Mouse (Mus musculus) heart, embryonic 13.5 days (tissue): ENCODE data around the gene Xrra1. TPM values are rescaled to one million over a fixed set of nuclear protein-coding genes. Genes with fewer than 3 reads are reported as not detected.

ENCODE experiments used
- ATAC-seq: fragments of 200-750 bp; cut with Nextera tagmentation; 2 replicates; pipeline ENCODE4 v1.8.0; 2017; ENCODE audit warnings: moderate TSS enrichment; ENCODE audit not compliant: insufficient number of reproducible peaks, low FRiP score, low TSS enrichment; ENCODE audit errors: extremely low read depth
- H3K27ac ChIP-seq: fragments of 300-500 bp; sonication (generic); replicated peaks from 2 replicates; pipeline ENCODE4 v1.5.1; 2015; ENCODE audit warnings: moderate library complexity, mild to moderate bottlenecking, inconsistent platforms
- H3K27me3 ChIP-seq: fragments of 300-500 bp; sonication (generic); replicated peaks from 2 replicates; pipeline ENCODE4 v1.6.1; 2015; ENCODE audit warnings: mild to moderate bottlenecking, inconsistent platforms
- H3K36me3 ChIP-seq: fragments of 300-500 bp; sonication (generic); 2 replicates; pipeline ENCODE4 v1.6.1; 2015; ENCODE audit warnings: mild to moderate bottlenecking, inconsistent platforms
- H3K4me1 ChIP-seq: fragments of 300-500 bp; sonication (generic); 2 replicates; pipeline ENCODE4 v1.6.1; 2015; ENCODE audit warnings: inconsistent platforms
- H3K4me2 ChIP-seq: fragments of 300-500 bp; sonication (generic); 2 replicates; pipeline ENCODE4 v1.6.1; 2015; ENCODE audit warnings: inconsistent platforms, mild to moderate bottlenecking, moderate library complexity
- H3K4me3 ChIP-seq: fragments of 300-500 bp; sonication (generic); 2 replicates; pipeline ENCODE4 v1.5.1; 2015; ENCODE audit warnings: moderate library complexity, mild to moderate bottlenecking, inconsistent platforms
- H3K9ac ChIP-seq: fragments of 300-500 bp; sonication (generic); 2 replicates; pipeline ENCODE4 v1.6.1; 2015; ENCODE audit warnings: inconsistent platforms, mild to moderate bottlenecking, moderate library complexity
- H3K9me3 ChIP-seq: fragments of 300-500 bp; sonication (generic); 2 replicates; pipeline ENCODE4 v1.6.1; 2016; ENCODE audit warnings: inconsistent platforms
- WGBS: fragments of 180-500 bp; shearing (Covaris S2); methylation state at CpG from one replicate; pipeline ENCODE4 v1.1.7; 2015; ENCODE audit warnings: mixed read lengths; 5-methylcytosine and 5-hydroxymethylcytosine counted together
- polyA plus RNA-seq: library from polyadenylated mRNA; unstranded; fragments of >200 nt; fragmentation: Nextera tagmentation; extraction: Ambion mirVana; gene quantifications from 2 replicates; pipeline ENCODE4 v1.2.1, GENCODE M21; 2015

Xrra1 gene
- polyA plus RNA-seq, 1 experiment from 2014 or later, result 0.15 TPM

- Histone ChIP-seq H3K27me3 (0 out of 2 replicates have a peak, but pooled peaks cover 15% of the 10 kb centered on the region), H3K4me2 (no peak overlapping the region), H3K27ac (no peak overlapping the region), H3K36me3 (no peaks in the 10 kb centered on the region), H3K4me1 (peaks cover 20% of the 10 kb centered on the region), H3K9me3 (no peaks in the 10 kb centered on the region), H3K9ac (0 out of 2 replicates have a peak overlapping the region, but pooled peaks have one; percentile 9), H3K4me3 (no peak overlapping the region)
- no peak for ATAC-seq
- WGBS, result 0% methylated on average over 3 of the region's 3 CpGs
Observed at GRCm38 (mm10) chr7:99876345-99876744, 17.4 kb downstream of the Xrra1 start.

GRCm38 (mm10) chr7:99878254-99878653 is 19.3 kb downstream of the Xrra1 start:
- 57% methylated on average over 2 of the region's 2 CpGs for WGBS

GRCm38 (mm10) chr7:99887230-99887735 is 28.4 kb downstream of the Xrra1 start:
- ATAC-seq, result no peak
- Histone ChIP-seq H3K27ac (no peak overlapping the region), H3K4me1 (peaks cover 10% of the 10 kb centered on the region), H3K9ac (no peak overlapping the region), H3K9me3 (no peaks in the 10 kb centered on the region), H3K36me3 (no peaks in the 10 kb centered on the region), H3K4me2 (no peak overlapping the region), H3K4me3 (no peak overlapping the region), H3K27me3 (0 out of 2 replicates have a peak, but pooled peaks cover 5% of the 10 kb centered on the region)
- WGBS, result 70% methylated on average over 2 of the region's 2 CpGs

More at GRCm38 (mm10) chr7:99878254-99878653, 19.3 kb downstream of the Xrra1 start:
- Histone ChIP-seq H3K9ac (no peak overlapping the region), H3K4me2 (no peak overlapping the region), H3K9me3 (no peaks in the 10 kb centered on the region), H3K36me3 (no peaks in the 10 kb centered on the region), H3K27me3 (0 out of 2 replicates have a peak, but pooled peaks cover 15% of the 10 kb centered on the region), H3K27ac (no peak overlapping the region), H3K4me3 (no peak overlapping the region), H3K4me1 (peaks cover 20% of the 10 kb centered on the region)
- ATAC-seq, result no peak

GRCm38 (mm10) chr7:99887743-99888142 is 28.8 kb downstream of the Xrra1 start:
- H3K4me3 ChIP-seq, result no peak overlapping the region
- H3K9me3 ChIP-seq, result no peaks in the 10 kb centered on the region
- no peak overlapping the region for H3K27ac ChIP-seq
- no peak for ATAC-seq
- H3K36me3 ChIP-seq, result no peaks in the 10 kb centered on the region
- H3K27me3 ChIP-seq, result 0 out of 2 replicates have a peak, but pooled peaks cover 5% of the 10 kb centered on the region
- peaks cover 10% of the 10 kb centered on the region for H3K4me1 ChIP-seq
- no peak overlapping the region for H3K9ac ChIP-seq
- H3K4me2 ChIP-seq, result no peak overlapping the region

DNA sequence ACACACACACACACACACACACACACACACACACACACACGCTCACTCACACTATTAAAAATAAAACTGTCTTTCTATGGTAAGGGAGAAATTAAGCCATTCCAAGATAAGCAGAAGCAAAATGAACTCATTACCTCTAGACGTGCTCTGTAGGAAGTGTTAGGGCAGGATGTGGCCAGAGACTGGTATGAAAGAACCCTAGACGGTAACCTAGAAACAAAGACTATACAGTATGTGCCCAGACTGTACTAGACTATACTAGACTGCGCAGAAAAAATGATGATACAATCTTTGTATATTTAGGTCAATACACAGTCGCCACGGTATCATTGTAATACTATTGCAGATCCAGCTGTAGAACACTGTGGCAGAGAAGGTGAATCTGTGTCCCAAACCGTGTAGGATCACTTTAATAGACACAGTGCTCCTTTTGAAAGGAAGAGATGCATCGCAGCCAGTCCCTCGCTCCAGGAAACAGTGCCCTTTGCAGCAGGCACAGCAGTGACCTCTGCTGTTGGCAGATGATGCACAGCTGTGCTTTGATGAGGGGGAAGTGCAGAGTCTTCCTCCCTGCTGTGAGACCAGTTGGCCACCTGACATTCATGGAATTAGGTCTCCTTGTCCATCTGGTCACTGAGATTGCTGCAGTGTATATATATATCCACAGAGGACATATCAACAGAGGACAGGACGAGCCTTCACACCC is 30.4 kb downstream of the Xrra1 start:
- H3K36me3 ChIP-seq, result no peaks in the 10 kb centered on the region
- no peak for ATAC-seq
- H3K27ac ChIP-seq, result no peak overlapping the region
- H3K27me3 ChIP-seq, result 0 out of 2 replicates have a peak, but pooled peaks cover 5% of the 10 kb centered on the region
- H3K4me1 ChIP-seq, result peaks cover 10% of the 10 kb centered on the region
- no peak overlapping the region for H3K4me2 ChIP-seq
- H3K4me3 ChIP-seq, result no peak overlapping the region
- no peak overlapping the region for H3K9ac ChIP-seq
- WGBS, result 41% methylated on average over 10 of the region's 10 CpGs
- H3K9me3 ChIP-seq, result no peaks in the 10 kb centered on the region

- ATAC-seq, result no peak
Observed at GRCm38 (mm10) chr7:99890168-99890755, 31.3 kb downstream of the Xrra1 start.

DNA sequence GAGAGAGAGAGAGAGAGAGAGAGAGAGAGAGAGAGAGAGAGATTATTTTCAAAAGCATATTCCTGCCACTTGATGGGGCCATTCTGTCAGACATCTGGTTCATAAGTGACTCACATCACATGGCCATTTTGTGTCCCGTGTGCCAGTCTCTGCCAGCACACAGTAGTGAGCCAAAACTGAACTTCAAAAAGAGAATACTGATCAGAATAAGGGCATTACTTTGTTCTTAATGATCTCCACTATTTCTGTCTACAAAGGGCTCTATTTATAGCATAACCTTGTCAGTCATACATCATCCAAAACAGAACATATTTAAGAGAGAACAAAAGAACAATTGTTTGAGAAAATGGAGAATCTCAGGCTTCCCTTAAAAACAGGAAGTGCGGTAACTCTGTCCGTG is 32.6 kb downstream of the Xrra1 start:
- H3K9me3 ChIP-seq, result no peaks in the 10 kb centered on the region
- no peak overlapping the region for H3K4me3 ChIP-seq
- 49% methylated on average over 3 of the region's 3 CpGs for WGBS
- H3K4me2 ChIP-seq, result no peak overlapping the region
- no peak overlapping the region for H3K27ac ChIP-seq
- H3K36me3 ChIP-seq, result no peaks in the 10 kb centered on the region
- ATAC-seq, result no peak
- H3K27me3 ChIP-seq, result no peaks in the 10 kb centered on the region
- no peak overlapping the region for H3K9ac ChIP-seq
- peaks cover 10% of the 10 kb centered on the region for H3K4me1 ChIP-seq

More at GRCm38 (mm10) chr7:99890168-99890755, 31.3 kb downstream of the Xrra1 start:
- 0 out of 2 replicates have a peak, but pooled peaks cover 5% of the 10 kb centered on the region for H3K27me3 ChIP-seq
- H3K9me3 ChIP-seq, result no peaks in the 10 kb centered on the region
- H3K4me3 ChIP-seq, result no peak overlapping the region
- no peak overlapping the region for H3K27ac ChIP-seq
- no peaks in the 10 kb centered on the region for H3K36me3 ChIP-seq
- H3K4me2 ChIP-seq, result no peak overlapping the region
- 69% methylated on average over 3 of the region's 3 CpGs for WGBS
- no peak overlapping the region for H3K9ac ChIP-seq
- peaks cover 10% of the 10 kb centered on the region for H3K4me1 ChIP-seq

- Histone ChIP-seq H3K27ac (no peak overlapping the region), H3K9ac (no peak overlapping the region), H3K4me3 (no peak overlapping the region), H3K4me2 (no peak overlapping the region), H3K27me3 (0 out of 2 replicates have a peak, but pooled peaks cover 3% of the 10 kb centered on the region), H3K36me3 (no peaks in the 10 kb centered on the region), H3K9me3 (no peaks in the 10 kb centered on the region), H3K4me1 (peaks cover 10% of the 10 kb centered on the region)
- whole genome bisulfite sequencing, result 69% methylated on average over 2 of the region's 2 CpGs
- ATAC-seq, result no peak
Observed at GRCm38 (mm10) chr7:99892351-99892750, 33.4 kb downstream of the Xrra1 start.

DNA sequence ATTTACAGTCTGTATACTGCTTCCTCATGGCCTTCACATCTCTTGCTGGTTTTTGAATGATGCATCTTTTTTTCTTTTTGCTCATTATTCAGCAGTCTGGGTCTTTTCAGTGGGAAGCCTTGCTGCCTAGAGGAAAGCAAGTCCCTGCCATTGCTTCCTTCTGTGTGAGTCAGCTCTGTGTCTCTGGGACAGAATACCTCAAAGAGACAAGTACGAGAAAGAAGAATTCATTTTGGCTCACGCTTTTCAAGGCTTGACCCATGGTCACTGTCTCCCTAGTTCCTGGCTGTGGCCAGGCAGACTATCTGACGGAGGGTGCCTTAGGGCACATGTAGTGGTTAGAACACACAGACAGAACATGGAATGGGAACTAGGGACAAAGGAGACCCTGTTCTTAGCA is 35.1 kb downstream of the Xrra1 start:
- H3K4me2 ChIP-seq, result no peak overlapping the region
- no peak overlapping the region for H3K4me3 ChIP-seq
- H3K27ac ChIP-seq, result no peak overlapping the region
- no peaks in the 10 kb centered on the region for H3K9me3 ChIP-seq
- H3K27me3 ChIP-seq, result 0 out of 2 replicates have a peak, but pooled peaks cover 3% of the 10 kb centered on the region
- H3K36me3 ChIP-seq, result no peaks in the 10 kb centered on the region
- no peak for ATAC-seq
- 75% methylated on average over 3 of the region's 3 CpGs for WGBS
- peaks cover 10% of the 10 kb centered on the region for H3K4me1 ChIP-seq
- no peak overlapping the region for H3K9ac ChIP-seq

DNA sequence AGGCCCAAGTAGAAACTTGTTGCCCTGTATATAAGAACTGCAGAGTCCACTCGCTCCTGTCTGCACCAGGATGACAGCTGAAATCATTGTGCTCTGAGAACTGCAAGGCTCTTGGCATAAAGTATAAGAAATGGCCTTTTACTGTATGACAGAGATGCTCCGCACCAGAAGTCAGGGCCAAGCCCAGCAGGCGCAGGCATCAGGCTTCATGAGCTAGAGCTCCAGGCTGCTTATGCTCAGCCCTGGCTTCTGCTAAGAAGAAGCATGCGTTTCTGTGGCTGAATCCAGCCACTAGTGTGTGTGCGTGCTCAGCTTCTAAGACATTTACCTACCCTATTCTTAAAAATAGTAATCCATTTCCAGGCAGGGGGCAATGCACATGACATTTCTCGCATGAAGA is 35.6 kb downstream of the Xrra1 start:
- 0 out of 2 replicates have a peak, but pooled peaks cover 3% of the 10 kb centered on the region for H3K27me3 ChIP-seq

DNA sequence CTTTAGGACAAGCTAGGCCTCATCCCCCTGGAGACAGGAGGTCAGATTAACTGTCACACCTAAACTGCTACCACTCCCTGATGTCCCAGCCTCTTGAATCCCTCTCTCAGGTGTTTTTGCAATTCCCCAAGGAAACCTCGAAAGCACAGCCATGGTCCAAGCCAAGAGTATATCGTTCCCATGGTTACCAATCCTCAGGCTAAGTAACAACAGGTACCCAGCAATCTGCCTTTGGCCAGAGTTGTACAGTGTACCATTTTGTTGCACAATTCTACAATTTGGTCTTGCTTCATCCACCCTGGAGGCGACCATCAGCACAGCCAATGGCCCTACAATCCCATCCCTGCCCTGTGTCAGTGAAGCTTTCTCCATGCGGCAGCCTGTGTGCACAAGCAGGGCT is 38.0 kb downstream of the Xrra1 start:
- Histone ChIP-seq H3K4me2 (no peak overlapping the region), H3K9ac (no peak overlapping the region), H3K36me3 (no peaks in the 10 kb centered on the region), H3K9me3 (no peaks in the 10 kb centered on the region), H3K4me3 (no peak overlapping the region), H3K27me3 (0 out of 2 replicates have a peak, but pooled peaks cover 3% of the 10 kb centered on the region), H3K27ac (no peak overlapping the region), H3K4me1 (no peaks in the 10 kb centered on the region)
- WGBS, result 61% methylated on average over 4 of the region's 4 CpGs
- no peak for ATAC-seq

More for the DNA sequence above, 35.6 kb downstream of the Xrra1 start:
- WGBS, result 70% methylated on average over 6 of the region's 6 CpGs
- ATAC-seq, result no peak
- Histone ChIP-seq H3K9me3 (no peaks in the 10 kb centered on the region), H3K9ac (no peak overlapping the region), H3K4me1 (peaks cover 7% of the 10 kb centered on the region), H3K4me2 (no peak overlapping the region), H3K4me3 (no peak overlapping the region), H3K36me3 (no peaks in the 10 kb centered on the region), H3K27ac (no peak overlapping the region)
